Mouse (Mus musculus) midbrain, embryonic 13.5 days (tissue): ENCODE data around the gene Prrc2b. TPM values are rescaled to one million over a fixed set of nuclear protein-coding genes. Genes with fewer than 3 reads are reported as not detected.
A peak's percentile ranks its signal among the peaks of the same experiment; 100 is the strongest.

Experiments
- ATAC-seq: fragments of 200-750 bp; cut with Nextera tagmentation; 2 replicates; pipeline ENCODE4 v1.8.0; 2017; ENCODE audit warnings: mild to moderate bottlenecking, moderate TSS enrichment, moderate library complexity
- H3K27ac ChIP-seq: fragments of 300-500 bp; sonication (generic); 2 replicates; pipeline ENCODE4 v1.5.1; 2015; ENCODE audit warnings: inconsistent platforms, mild to moderate bottlenecking, moderate library complexity
- H3K27me3 ChIP-seq: fragments of 300-500 bp; sonication (generic); 2 replicates; pipeline ENCODE4 v1.6.1; 2015; ENCODE audit warnings: mild to moderate bottlenecking, inconsistent platforms
- H3K36me3 ChIP-seq: fragments of 300-500 bp; sonication (generic); 2 replicates; pipeline ENCODE4 v1.6.1; 2015; ENCODE audit warnings: mild to moderate bottlenecking, inconsistent platforms
- H3K4me1 ChIP-seq: fragments of 300-500 bp; sonication (generic); replicated peaks from 2 replicates; pipeline ENCODE4 v1.6.1; 2015; ENCODE audit warnings: inconsistent platforms
- H3K4me2 ChIP-seq: fragments of 300-500 bp; sonication (generic); replicated peaks from 2 replicates; pipeline ENCODE4 v1.6.1; 2015; ENCODE audit warnings: moderate library complexity, mild to moderate bottlenecking, inconsistent platforms
- H3K4me3 ChIP-seq: fragments of 300-500 bp; sonication (generic); replicated peaks from 2 replicates; pipeline ENCODE4 v1.5.1; 2015; ENCODE audit warnings: mild to moderate bottlenecking, inconsistent platforms
- H3K9ac ChIP-seq: fragments of 300-500 bp; sonication (generic); replicated peaks from 2 replicates; pipeline ENCODE4 v1.6.1; 2015; ENCODE audit warnings: mild to moderate bottlenecking, inconsistent platforms
- H3K9me3 ChIP-seq: fragments of 300-500 bp; sonication (generic); 2 replicates; pipeline ENCODE4 v1.6.1; 2016; ENCODE audit warnings: mild to moderate bottlenecking, inconsistent platforms
- WGBS: fragments of 180-500 bp; shearing (Covaris S2); methylation state at CpG from one replicate; pipeline ENCODE4 v1.1.7; 2015; 5-methylcytosine and 5-hydroxymethylcytosine counted together
- polyA plus RNA-seq: library from polyadenylated mRNA; unstranded; fragments of >200 nt; fragmentation: Nextera tagmentation; extraction: Ambion mirVana; gene quantifications from 2 replicates; pipeline ENCODE4 v1.2.1, GENCODE M21; 2015

Prrc2b gene
- polyA plus RNA-seq, 1 experiment from 2014 or later = 77.5 TPM

- no peaks in the 10 kb centered on the region for H3K9me3 ChIP-seq
- no peak overlapping the region for H3K27ac ChIP-seq
- H3K4me2 ChIP-seq = no peak overlapping the region
- no peak for ATAC-seq
- no peaks in the 10 kb centered on the region for H3K4me1 ChIP-seq
- H3K27me3 ChIP-seq = no peaks in the 10 kb centered on the region
- 95% methylated on average over 4 of the region's 4 CpGs for WGBS
- no peak overlapping the region for H3K4me3 ChIP-seq
- no peak overlapping the region for H3K9ac ChIP-seq
- peaks cover 100% of the 10 kb centered on the region for H3K36me3 ChIP-seq
Measured at GRCm38 (mm10) chr2:32200033-32200432, 49.2 kb downstream of the Prrc2b start.

- Histone ChIP-seq H3K4me3 (no peak overlapping the region), H3K4me2 (no peak overlapping the region), H3K9me3 (no peaks in the 10 kb centered on the region), H3K4me1 (no peaks in the 10 kb centered on the region), H3K36me3 (peaks cover 100% of the 10 kb centered on the region), H3K27me3 (no peaks in the 10 kb centered on the region), H3K27ac (peak overlapping the region; percentile 47), H3K9ac (no peak overlapping the region)
- WGBS = 89% methylated on average over 11 of the region's 11 CpGs
- no peak for ATAC-seq
Measured at GRCm38 (mm10) chr2:32200712-32201111, 49.8 kb downstream of the Prrc2b start.

- no peaks in the 10 kb centered on the region for H3K9me3 ChIP-seq
- peak; percentile 80 for ATAC-seq
- no peaks in the 10 kb centered on the region for H3K4me1 ChIP-seq
- H3K36me3 ChIP-seq = peaks cover 100% of the 10 kb centered on the region
- no peak overlapping the region for H3K4me3 ChIP-seq
- H3K4me2 ChIP-seq = no peak overlapping the region
- 64% methylated on average over 7 of the region's 7 CpGs for WGBS
- H3K27me3 ChIP-seq = no peaks in the 10 kb centered on the region
- no peak overlapping the region for H3K9ac ChIP-seq
- no peak overlapping the region for H3K27ac ChIP-seq
Measured at GRCm38 (mm10) chr2:32201527-32201926, 50.6 kb downstream of the Prrc2b start.

DNA sequence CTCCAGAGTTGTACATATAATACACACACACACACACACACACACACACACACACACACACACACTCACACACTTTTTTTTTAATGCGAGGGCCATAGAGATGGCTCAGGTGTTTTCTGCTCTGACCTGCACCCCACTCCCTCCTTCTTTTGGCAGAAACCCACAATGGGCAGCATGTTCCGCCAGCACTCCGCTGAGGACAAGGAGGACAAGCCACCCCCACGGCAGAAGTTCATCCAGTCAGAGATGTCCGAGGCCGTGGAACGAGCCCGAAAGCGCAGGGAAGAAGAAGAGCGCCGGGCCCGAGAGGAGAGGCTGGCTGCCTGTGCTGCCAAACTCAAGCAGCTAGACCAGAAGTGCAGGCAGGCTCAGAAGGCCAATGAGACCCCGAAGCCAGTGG is 53.0 kb downstream of the Prrc2b start:
- no peak for ATAC-seq
- H3K4me1 ChIP-seq = no peaks in the 10 kb centered on the region
- no peak overlapping the region for H3K27ac ChIP-seq
- H3K36me3 ChIP-seq = peaks cover 100% of the 10 kb centered on the region
- no peak overlapping the region for H3K4me3 ChIP-seq
- no peaks in the 10 kb centered on the region for H3K9me3 ChIP-seq
- no peak overlapping the region for H3K9ac ChIP-seq
- 93% methylated on average over 13 of the region's 13 CpGs for WGBS
- H3K27me3 ChIP-seq = no peaks in the 10 kb centered on the region
- no peak overlapping the region for H3K4me2 ChIP-seq

GRCm38 (mm10) chr2:32207682-32208081 is 56.8 kb downstream of the Prrc2b start:
- H3K4me1 ChIP-seq = no peaks in the 10 kb centered on the region
- WGBS = 100% methylated on average over 1 of the region's 1 CpGs
- no peak overlapping the region for H3K4me2 ChIP-seq
- no peak overlapping the region for H3K9ac ChIP-seq
- H3K36me3 ChIP-seq = peaks cover 100% of the 10 kb centered on the region
- no peaks in the 10 kb centered on the region for H3K9me3 ChIP-seq
- no peak overlapping the region for H3K4me3 ChIP-seq
- no peak for ATAC-seq
- no peaks in the 10 kb centered on the region for H3K27me3 ChIP-seq
- H3K27ac ChIP-seq = no peak overlapping the region

DNA sequence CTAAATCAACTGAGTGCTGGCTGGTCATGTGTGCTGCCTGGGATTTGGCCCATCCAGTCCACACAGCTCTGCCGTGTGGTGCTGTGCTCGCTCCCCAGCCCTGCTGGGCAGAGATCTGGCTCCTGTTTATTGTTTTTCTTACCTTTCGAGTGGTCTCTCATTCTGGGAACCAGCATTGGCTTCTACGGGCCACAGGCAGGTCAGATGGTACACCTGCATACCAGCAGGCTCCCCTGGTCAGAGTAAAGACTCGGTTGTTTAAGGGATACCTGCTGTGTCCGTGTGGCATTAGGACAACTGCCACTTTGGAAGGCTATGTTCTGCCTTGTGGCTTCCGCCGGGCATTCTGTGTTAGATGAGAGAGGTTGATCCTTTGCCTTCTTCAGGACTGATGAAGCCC is 60.8 kb downstream of the Prrc2b start:
- 94% methylated on average over 8 of the region's 8 CpGs for WGBS
- Histone ChIP-seq H3K4me3 (no peak overlapping the region), H3K27me3 (no peaks in the 10 kb centered on the region), H3K4me2 (no peak overlapping the region), H3K9ac (no peak overlapping the region), H3K4me1 (no peaks in the 10 kb centered on the region), H3K36me3 (peaks cover 100% of the 10 kb centered on the region), H3K27ac (no peak overlapping the region), H3K9me3 (no peaks in the 10 kb centered on the region)
- ATAC-seq = no peak

- Histone ChIP-seq H3K9me3 (no peaks in the 10 kb centered on the region), H3K4me2 (no peak overlapping the region), H3K36me3 (peaks cover 100% of the 10 kb centered on the region), H3K9ac (no peak overlapping the region), H3K4me3 (no peak overlapping the region), H3K27me3 (no peaks in the 10 kb centered on the region), H3K4me1 (no peaks in the 10 kb centered on the region), H3K27ac (no peak overlapping the region)
- WGBS = 74% methylated on average over 10 of the region's 10 CpGs
- ATAC-seq = no peak
Measured at GRCm38 (mm10) chr2:32213000-32213399, 62.1 kb downstream of the Prrc2b start.

GRCm38 (mm10) chr2:32215576-32215975 is 64.7 kb downstream of the Prrc2b start:
- Histone ChIP-seq H3K4me2 (no peak overlapping the region), H3K27me3 (no peaks in the 10 kb centered on the region), H3K4me1 (no peaks in the 10 kb centered on the region), H3K4me3 (no peak overlapping the region), H3K36me3 (peaks cover 100% of the 10 kb centered on the region), H3K9ac (no peak overlapping the region), H3K9me3 (no peaks in the 10 kb centered on the region), H3K27ac (no peak overlapping the region)
- ATAC-seq = no peak
- 91% methylated on average over 10 of the region's 10 CpGs for WGBS

DNA sequence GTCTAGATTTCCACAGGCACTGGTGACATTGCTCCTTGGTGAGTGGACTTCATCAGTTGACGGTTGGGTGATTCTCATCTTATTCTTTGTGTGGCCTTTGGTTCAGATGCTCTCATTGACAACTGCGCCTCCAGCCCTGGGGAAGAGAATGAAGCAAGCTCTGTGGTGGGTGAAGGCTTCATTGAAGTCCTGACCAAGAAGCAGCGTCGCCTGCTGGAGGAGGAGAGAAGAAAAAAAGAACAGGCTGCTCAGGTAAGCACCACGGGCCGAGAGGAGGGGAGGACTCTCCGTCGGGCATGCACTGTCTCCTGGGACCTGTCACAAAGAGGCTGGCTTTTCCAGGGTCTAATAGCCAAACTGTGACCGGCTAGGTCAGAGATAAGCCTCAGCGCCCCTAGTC is 65.6 kb downstream of the Prrc2b start:
- Histone ChIP-seq H3K36me3 (peaks cover 100% of the 10 kb centered on the region), H3K4me3 (no peak overlapping the region)
- WGBS = 94% methylated on average over 10 of the region's 10 CpGs

DNA sequence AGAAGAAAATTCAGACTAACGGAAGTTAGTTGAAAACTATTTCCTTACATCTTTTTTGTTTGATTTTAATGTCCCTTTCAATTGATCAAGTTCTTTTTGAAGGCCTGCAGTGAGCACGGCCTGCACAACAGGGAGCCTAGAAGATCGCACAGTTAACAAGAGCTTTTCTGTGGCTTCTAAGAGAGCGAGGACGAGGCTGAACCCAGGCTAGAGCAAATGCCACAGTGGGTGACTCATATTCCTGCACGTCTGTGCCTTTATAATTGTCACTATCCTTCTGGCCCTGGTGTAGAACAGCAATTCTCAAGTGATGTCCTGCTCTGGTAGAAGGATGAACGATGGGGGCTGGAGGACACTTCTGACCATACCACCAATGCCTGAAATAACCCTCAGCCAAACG is 66.8 kb downstream of the Prrc2b start:
- no peak for ATAC-seq
- 86% methylated on average over 8 of the region's 8 CpGs for WGBS

More for the DNA sequence above, 65.6 kb downstream of the Prrc2b start:
- ATAC-seq = no peak
- no peak overlapping the region for H3K4me2 ChIP-seq
- no peak overlapping the region for H3K27ac ChIP-seq
- no peaks in the 10 kb centered on the region for H3K4me1 ChIP-seq
- no peaks in the 10 kb centered on the region for H3K27me3 ChIP-seq
- no peaks in the 10 kb centered on the region for H3K9me3 ChIP-seq
- no peak overlapping the region for H3K9ac ChIP-seq

GRCm38 (mm10) chr2:32218113-32218512 is 67.2 kb downstream of the Prrc2b start:
- no peaks in the 10 kb centered on the region for H3K27me3 ChIP-seq
- WGBS = 96% methylated on average over 5 of the region's 5 CpGs
- no peaks in the 10 kb centered on the region for H3K9me3 ChIP-seq
- no peaks in the 10 kb centered on the region for H3K4me1 ChIP-seq
- H3K27ac ChIP-seq = no peak overlapping the region
- ATAC-seq = no peak
- H3K4me3 ChIP-seq = no peak overlapping the region
- H3K4me2 ChIP-seq = no peak overlapping the region
- peaks cover 100% of the 10 kb centered on the region for H3K36me3 ChIP-seq
- no peak overlapping the region for H3K9ac ChIP-seq

More for the DNA sequence above, 66.8 kb downstream of the Prrc2b start:
- Histone ChIP-seq H3K27ac (no peak overlapping the region), H3K9me3 (no peaks in the 10 kb centered on the region), H3K27me3 (no peaks in the 10 kb centered on the region), H3K4me3 (no peak overlapping the region), H3K4me1 (no peaks in the 10 kb centered on the region), H3K9ac (no peak overlapping the region), H3K4me2 (no peak overlapping the region), H3K36me3 (peaks cover 100% of the 10 kb centered on the region)

DNA sequence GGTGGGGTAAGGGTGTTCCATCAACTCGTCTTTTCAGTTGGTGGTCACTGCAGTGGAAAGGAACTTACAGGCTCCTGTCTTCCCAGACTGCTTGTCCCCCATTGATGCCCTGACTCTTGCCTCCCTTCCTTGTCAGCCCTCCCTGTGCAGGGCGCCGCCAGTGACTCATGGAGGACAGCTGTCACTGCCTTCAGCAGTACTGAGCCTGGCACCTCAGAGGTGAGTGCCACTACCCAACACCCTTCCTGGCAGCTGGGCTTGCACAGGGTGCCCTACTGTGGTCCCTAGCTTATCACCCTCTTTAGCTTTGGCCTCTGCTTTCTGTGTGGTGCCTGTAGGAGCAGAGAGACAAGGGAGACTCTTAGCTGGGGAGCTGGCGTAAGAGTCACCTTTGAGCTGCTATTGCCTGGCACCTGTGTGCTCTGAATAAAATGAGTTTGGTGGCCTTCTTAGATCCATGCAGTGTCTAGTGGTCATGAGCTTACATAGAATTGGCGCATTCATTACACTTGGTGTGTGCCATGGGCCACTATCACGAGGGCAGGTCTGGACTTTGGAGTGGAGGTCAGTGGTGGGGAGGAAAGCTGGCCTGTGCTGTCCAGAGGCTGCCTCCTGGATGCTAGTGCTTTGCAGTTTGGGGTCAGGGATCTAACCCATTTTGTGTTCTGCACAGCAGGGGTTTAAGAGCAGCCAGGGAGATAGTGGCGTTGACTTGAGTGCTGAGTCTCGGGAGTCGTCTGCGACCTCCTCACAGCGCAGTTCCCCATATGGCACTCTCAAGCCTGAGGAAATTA is 67.9 kb downstream of the Prrc2b start:
- 89% methylated on average over 11 of the region's 11 CpGs for whole genome bisulfite sequencing
- no peaks in the 10 kb centered on the region for H3K9me3 ChIP-seq

DNA sequence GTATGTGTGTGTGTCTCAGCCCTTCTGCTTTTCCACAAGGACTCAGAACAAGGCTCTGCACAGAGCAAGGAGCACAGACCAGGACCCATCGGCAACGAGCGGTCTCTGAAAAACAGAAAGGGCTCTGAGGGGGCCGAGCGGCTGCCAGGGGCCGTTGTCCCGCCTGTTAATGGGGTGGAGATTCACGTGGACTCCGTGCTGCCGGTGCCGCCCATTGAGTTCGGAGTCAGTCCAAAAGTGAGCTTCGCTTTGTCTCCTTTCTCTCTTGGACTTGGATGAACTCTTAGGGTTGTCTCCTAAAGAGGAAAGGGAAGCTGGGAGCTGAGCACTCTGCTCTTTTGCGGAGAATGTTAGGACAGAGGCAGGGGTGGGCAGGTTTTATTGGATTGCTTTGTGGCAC is 68.6 kb downstream of the Prrc2b start:
- no peaks in the 10 kb centered on the region for H3K9me3 ChIP-seq
- H3K4me2 ChIP-seq = no peak overlapping the region
- H3K27ac ChIP-seq = no peak overlapping the region
- 94% methylated on average over 14 of the region's 14 CpGs for WGBS
- no peak overlapping the region for H3K4me3 ChIP-seq
- H3K27me3 ChIP-seq = no peaks in the 10 kb centered on the region
- H3K4me1 ChIP-seq = no peaks in the 10 kb centered on the region
- H3K36me3 ChIP-seq = peaks cover 100% of the 10 kb centered on the region
- ATAC-seq = no peak
- H3K9ac ChIP-seq = no peak overlapping the region

More for the DNA sequence above, 67.9 kb downstream of the Prrc2b start:
- Histone ChIP-seq H3K9ac (no peak overlapping the region), H3K4me2 (no peak overlapping the region), H3K27me3 (no peaks in the 10 kb centered on the region), H3K27ac (no peak overlapping the region), H3K36me3 (peaks cover 100% of the 10 kb centered on the region), H3K4me3 (no peak overlapping the region), H3K4me1 (no peaks in the 10 kb centered on the region)
- ATAC-seq = no peak
